Mouse (Mus musculus): Measurements from ENCODE around the gene Cc2d2b.

The Cc2d2b gene

GRCm38 (mm10) chr19:40748559-40748958 is at the start of gene Cc2d2b:
Cc2d2b (plus strand) TSS chr19:40748753.
- DNase-seq (ENCODE audit: low read depth), result no peak

GRCm38 (mm10) chr19:40699816-40700215 is 48.7 kb upstream of the Cc2d2b start:
- DNase-seq (ENCODE audit: low read depth), result no peak

- DNase-seq (ENCODE audit: low read depth), result no peak
Observed at GRCm38 (mm10) chr19:40702406-40702805, 46.1 kb upstream of the Cc2d2b start.

GRCm38 (mm10) chr19:40712889-40713628 is 35.5 kb upstream of the Cc2d2b start:
- DNase-seq (ENCODE audit: low read depth), result no peak

- no peak for DNase-seq (ENCODE audit: low read depth)
Observed at GRCm38 (mm10) chr19:40714700-40715099, 33.9 kb upstream of the Cc2d2b start.

GRCm38 (mm10) chr19:40716981-40717380 is 31.6 kb upstream of the Cc2d2b start:
- no peak for DNase-seq (ENCODE audit: low read depth)

- DNase-seq (ENCODE audit: low read depth), result no peak
Observed at GRCm38 (mm10) chr19:40719439-40720105, 29.0 kb upstream of the Cc2d2b start.

GRCm38 (mm10) chr19:40720381-40720780 is 28.2 kb upstream of the Cc2d2b start:
- no peak for DNase-seq (ENCODE audit: low read depth)

- peak; percentile 39 for DNase-seq (ENCODE audit: low read depth)
Observed at GRCm38 (mm10) chr19:40722137-40723038, 26.2 kb upstream of the Cc2d2b start.

GRCm38 (mm10) chr19:40723516-40723915 is 25.0 kb upstream of the Cc2d2b start:
- DNase-seq (ENCODE audit: low read depth), result no peak

GRCm38 (mm10) chr19:40726148-40726547 is 22.4 kb upstream of the Cc2d2b start:
- no peak for DNase-seq (ENCODE audit: low read depth)

GRCm38 (mm10) chr19:40726614-40727013 is 21.9 kb upstream of the Cc2d2b start:
- DNase-seq (ENCODE audit: low read depth), result no peak

GRCm38 (mm10) chr19:40728213-40728612 is 20.3 kb upstream of the Cc2d2b start:
- DNase-seq (ENCODE audit: low read depth), result no peak

GRCm38 (mm10) chr19:40728732-40729420 is 19.7 kb upstream of the Cc2d2b start:
- DNase-seq (ENCODE audit: low read depth), result no peak

- DNase-seq (ENCODE audit: low read depth), result no peak
Observed at GRCm38 (mm10) chr19:40733409-40733808, 15.1 kb upstream of the Cc2d2b start.

- no peak for DNase-seq (ENCODE audit: low read depth)
Observed at GRCm38 (mm10) chr19:40733849-40734248, 14.7 kb upstream of the Cc2d2b start.

GRCm38 (mm10) chr19:40736680-40737512 is 11.7 kb upstream of the Cc2d2b start:
- DNase-seq (ENCODE audit: low read depth), result peak; percentile 55

GRCm38 (mm10) chr19:40737613-40738012 is 10.9 kb upstream of the Cc2d2b start:
- DNase-seq (ENCODE audit: low read depth), result no peak

- no peak for DNase-seq (ENCODE audit: low read depth)
Observed at GRCm38 (mm10) chr19:40738683-40739324, 9.7 kb upstream of the Cc2d2b start.

- DNase-seq (ENCODE audit: low read depth), result no peak
Observed at GRCm38 (mm10) chr19:40746603-40747002, 1.9 kb upstream of the Cc2d2b start.

Data from c-Kit-positive CD71-negative TER-119-negative erythroid progenitor cells, embryonic 14.5 days (primary cell).